Mouse (Mus musculus): Measurements from ENCODE around the gene Ppef1.

The Ppef1 gene

GRCm38 (mm10) chrX:160592933-160593332, 142.6 kb downstream of the Ppef1 start:
- DNase-seq: no peak

GRCm38 (mm10) chrX:160590147-160590546, 145.4 kb downstream of the Ppef1 start:
- no peak for DNase-seq

GRCm38 (mm10) chrX:160588523-160588922, 147.0 kb downstream of the Ppef1 start:
- DNase-seq: no peak

GRCm38 (mm10) chrX:160585110-160585509, 150.5 kb downstream of the Ppef1 start:
- DNase-seq: no peak

GRCm38 (mm10) chrX:160584148-160584838, 151.3 kb downstream of the Ppef1 start:
- no peak for DNase-seq

- no peak for DNase-seq
Measured at GRCm38 (mm10) chrX:160583589-160583988, 152.0 kb downstream of the Ppef1 start.
